Mouse (Mus musculus) intestine, embryonic 15.5 days (tissue): ENCODE data around the gene Pcp4l1. TPM values are rescaled to one million over a fixed set of nuclear protein-coding genes. Genes with fewer than 3 reads are reported as not detected.

Source experiments
- ATAC-seq: fragments of 200-750 bp; cut with Nextera tagmentation; 2 replicates; pipeline ENCODE4 v1.8.0; 2017; ENCODE audit warnings: moderate TSS enrichment, moderate library complexity
- H3K27ac ChIP-seq: fragments of 300-500 bp; sonication (generic); 2 replicates; pipeline ENCODE4 v1.5.1; 2015; ENCODE audit warnings: mild to moderate bottlenecking, inconsistent platforms
- H3K27me3 ChIP-seq: fragments of 300-500 bp; sonication (generic); replicated peaks from 2 replicates; pipeline ENCODE4 v1.6.1; 2015; ENCODE audit warnings: inconsistent platforms
- H3K36me3 ChIP-seq: fragments of 300-500 bp; sonication (generic); 2 replicates; pipeline ENCODE4 v1.6.1; 2015; ENCODE audit warnings: inconsistent platforms
- H3K4me1 ChIP-seq: fragments of 300-500 bp; sonication (generic); replicated peaks from 2 replicates; pipeline ENCODE4 v1.6.1; 2015; ENCODE audit warnings: inconsistent platforms
- H3K4me2 ChIP-seq: fragments of 300-500 bp; sonication (generic); replicated peaks from 2 replicates; pipeline ENCODE4 v1.6.1; 2015; ENCODE audit warnings: mild to moderate bottlenecking, inconsistent platforms
- H3K4me3 ChIP-seq: fragments of 300-500 bp; sonication (generic); replicated peaks from 2 replicates; pipeline ENCODE4 v1.5.1; 2015; ENCODE audit warnings: inconsistent platforms
- H3K9ac ChIP-seq: fragments of 300-500 bp; sonication (generic); 2 replicates; pipeline ENCODE4 v1.6.1; 2015; ENCODE audit warnings: inconsistent platforms
- H3K9me3 ChIP-seq: fragments of 300-500 bp; sonication (generic); 2 replicates; pipeline ENCODE4 v1.6.1; 2016; ENCODE audit warnings: inconsistent platforms
- WGBS: fragments of 180-500 bp; shearing (Covaris S2); methylation state at CpG from one replicate; pipeline ENCODE4 v1.1.7; 2015; 5-methylcytosine and 5-hydroxymethylcytosine counted together
- polyA plus RNA-seq: library from polyadenylated mRNA; unstranded; fragments of >200 nt; fragmentation: Nextera tagmentation; extraction: Ambion mirVana; gene quantifications from 2 replicates; pipeline ENCODE4 v1.2.1, GENCODE M21; 2015

Pcp4l1 gene
- polyA plus RNA-seq, 1 experiment from 2014 or later = 16.4 TPM

- H3K4me2 ChIP-seq = no peak overlapping the region
- H3K27ac ChIP-seq = no peak overlapping the region
- no peaks in the 10 kb centered on the region for H3K9me3 ChIP-seq
- no peak overlapping the region for H3K4me3 ChIP-seq
- peaks cover 26% of the 10 kb centered on the region for H3K36me3 ChIP-seq
- WGBS = 75% methylated on average over 4 of the region's 4 CpGs
- no peak for ATAC-seq
- H3K27me3 ChIP-seq = no peaks in the 10 kb centered on the region
- no peak overlapping the region for H3K9ac ChIP-seq
- no peaks in the 10 kb centered on the region for H3K4me1 ChIP-seq
Measured at GRCm38 (mm10) chr1:171231844-171232243, 35.8 kb upstream of the Pcp4l1 start.

GRCm38 (mm10) chr1:171230215-171230614 is 34.1 kb upstream of the Pcp4l1 start:
- no peak overlapping the region for H3K9ac ChIP-seq
- H3K36me3 ChIP-seq = peaks cover 14% of the 10 kb centered on the region
- no peak for ATAC-seq
- H3K9me3 ChIP-seq = no peaks in the 10 kb centered on the region
- H3K27me3 ChIP-seq = no peaks in the 10 kb centered on the region
- H3K4me1 ChIP-seq = no peaks in the 10 kb centered on the region
- no peak overlapping the region for H3K4me3 ChIP-seq
- H3K4me2 ChIP-seq = no peak overlapping the region
- WGBS = 70% methylated on average over 3 of the region's 3 CpGs
- H3K27ac ChIP-seq = no peak overlapping the region

- H3K9me3 ChIP-seq = no peaks in the 10 kb centered on the region
- no peaks in the 10 kb centered on the region for H3K27me3 ChIP-seq
- 60% methylated on average over 6 of the region's 6 CpGs for whole genome bisulfite sequencing
- H3K4me2 ChIP-seq = no peak overlapping the region
- no peaks in the 10 kb centered on the region for H3K4me1 ChIP-seq
- no peak overlapping the region for H3K4me3 ChIP-seq
- no peak for ATAC-seq
- no peak overlapping the region for H3K27ac ChIP-seq
- peaks cover 9% of the 10 kb centered on the region; the same call in 1 of the 2 replicates for H3K36me3 ChIP-seq
- H3K9ac ChIP-seq = no peak overlapping the region
Measured at GRCm38 (mm10) chr1:171229750-171230149, 33.7 kb upstream of the Pcp4l1 start.

- Histone ChIP-seq H3K4me3 (no peak overlapping the region), H3K27ac (no peak overlapping the region), H3K9me3 (no peaks in the 10 kb centered on the region), H3K36me3 (no peaks in the 10 kb centered on the region), H3K4me1 (no peaks in the 10 kb centered on the region), H3K4me2 (no peak overlapping the region), H3K9ac (no peak overlapping the region), H3K27me3 (no peaks in the 10 kb centered on the region)
- 94% methylated on average over 1 of the region's 1 CpGs for WGBS
- no peak for ATAC-seq
Measured at GRCm38 (mm10) chr1:171227879-171228278, 31.8 kb upstream of the Pcp4l1 start.

GRCm38 (mm10) chr1:171226780-171227179 is 30.7 kb upstream of the Pcp4l1 start:
- Histone ChIP-seq H3K9ac (no peak overlapping the region), H3K27me3 (no peaks in the 10 kb centered on the region), H3K9me3 (no peaks in the 10 kb centered on the region), H3K4me1 (peaks cover under 1% of the 10 kb centered on the region; the same call in 1 of the 2 replicates), H3K27ac (no peak overlapping the region), H3K4me2 (no peak overlapping the region), H3K4me3 (no peak overlapping the region), H3K36me3 (no peaks in the 10 kb centered on the region)
- whole genome bisulfite sequencing = 70% methylated on average over 4 of the region's 4 CpGs
- ATAC-seq = no peak

- Histone ChIP-seq H3K27ac (no peak within 1 kb of the TSS), H3K9ac (0 out of 2 replicates have a peak within 1 kb of the TSS, but pooled peaks have one; percentile 13), H3K27me3 (no peaks in the 10 kb centered on the region), H3K9me3 (no peaks in the 10 kb centered on the region), H3K36me3 (no peaks in the 10 kb centered on the region), H3K4me1 (peaks cover 9% of the 10 kb centered on the region), H3K4me3 (no peak within 1 kb of the TSS), H3K4me2 (no peak within 1 kb of the TSS)
- WGBS = 61% methylated on average over 5 of the region's 5 CpGs
- no peak for ATAC-seq
Measured at GRCm38 (mm10) chr1:171224857-171225256, 28.8 kb upstream of the Pcp4l1 start, which contains the start of gene Apoa2. Gene Apoa2, plus strand, starts transcription at chr1:171225054.

GRCm38 (mm10) chr1:171223796-171224195 is 27.7 kb upstream of the Pcp4l1 start:
- Histone ChIP-seq H3K4me3 (no peak overlapping the region), H3K27ac (no peak overlapping the region), H3K9me3 (no peaks in the 10 kb centered on the region), H3K9ac (no peak overlapping the region), H3K36me3 (no peaks in the 10 kb centered on the region), H3K4me2 (no peak overlapping the region), H3K27me3 (no peaks in the 10 kb centered on the region), H3K4me1 (peaks cover 9% of the 10 kb centered on the region)
- WGBS = 72% methylated on average over 2 of the region's 2 CpGs
- no peak for ATAC-seq

GRCm38 (mm10) chr1:171223168-171223567 is 27.1 kb upstream of the Pcp4l1 start:
- Histone ChIP-seq H3K36me3 (no peaks in the 10 kb centered on the region), H3K4me3 (0 out of 2 replicates have a peak overlapping the region, but pooled peaks have one; percentile 28), H3K27ac (peak overlapping the region; percentile 83), H3K9me3 (no peaks in the 10 kb centered on the region), H3K9ac (no peak overlapping the region), H3K4me2 (peak overlapping the region; percentile 87), H3K4me1 (peaks cover 9% of the 10 kb centered on the region), H3K27me3 (no peaks in the 10 kb centered on the region)
- WGBS = 80% methylated on average over 6 of the region's 6 CpGs
- no peak for ATAC-seq

GRCm38 (mm10) chr1:171222238-171223155 is 26.4 kb upstream of the Pcp4l1 start, which contains the start of gene Tomm40l:
Gene Tomm40l, minus strand, starts transcription at chr1:171222514.
- H3K9ac ChIP-seq = peak within 1 kb of the TSS; percentile 51
- peak within 1 kb of the TSS; percentile 87 for H3K4me2 ChIP-seq
- H3K4me1 ChIP-seq = peaks cover 9% of the 10 kb centered on the region
- H3K36me3 ChIP-seq = no peaks in the 10 kb centered on the region; the same call in 1 of the 2 replicates
- H3K9me3 ChIP-seq = no peaks in the 10 kb centered on the region
- H3K27me3 ChIP-seq = no peaks in the 10 kb centered on the region
- peak; percentile 98 for ATAC-seq
- 1% methylated on average over 28 of the region's 28 CpGs for WGBS
- peak within 1 kb of the TSS; percentile 53 for H3K4me3 ChIP-seq
- H3K27ac ChIP-seq = peak within 1 kb of the TSS; percentile 83

- Histone ChIP-seq H3K4me2 (peak overlapping the region; percentile 87), H3K27me3 (no peaks in the 10 kb centered on the region), H3K4me1 (peaks cover 9% of the 10 kb centered on the region), H3K9ac (peak overlapping the region; percentile 51), H3K27ac (no peak overlapping the region), H3K4me3 (peak overlapping the region; percentile 53), H3K9me3 (no peaks in the 10 kb centered on the region), H3K36me3 (no peaks in the 10 kb centered on the region; the same call in 1 of the 2 replicates)
- 8% methylated on average over 22 of the region's 22 CpGs for WGBS
- 0 out of 2 replicates have a peak, but pooled peaks have one; percentile 0 for ATAC-seq
Measured at GRCm38 (mm10) chr1:171221281-171222193, 25.5 kb upstream of the Pcp4l1 start.

- Histone ChIP-seq H3K9me3 (no peaks in the 10 kb centered on the region), H3K9ac (0 out of 2 replicates have a peak overlapping the region, but pooled peaks have one; percentile 51), H3K36me3 (no peaks in the 10 kb centered on the region; the same call in 1 of the 2 replicates), H3K27ac (no peak overlapping the region), H3K27me3 (no peaks in the 10 kb centered on the region), H3K4me3 (peak overlapping the region; percentile 53; the same call in 1 of the 2 replicates), H3K4me2 (peak overlapping the region; percentile 87), H3K4me1 (peaks cover 12% of the 10 kb centered on the region)
- WGBS = 8% methylated on average over 10 of the region's 10 CpGs
- ATAC-seq = peak; percentile 27
Measured at GRCm38 (mm10) chr1:171220871-171221270, 24.8 kb upstream of the Pcp4l1 start.
